Mouse (Mus musculus): ENCODE measurements at regions not wholly inside any gene's neighbourhood (a gene's known extent, or its start where the extent isn't known, plus 50 kb on each side); places are given as distances from the start of the nearest gene placed in this dataset.

- no peak overlapping the region for H3K4me3 ChIP-seq (ENCODE audit: low read length)
- WGBS, result 79% methylated on average over 13 of the region's 13 CpGs
- no peak overlapping the region for H3K9ac ChIP-seq (replicated peaks; ENCODE audit: low read length)
- no peak overlapping the region for H3K27ac ChIP-seq
- no peaks in the 10 kb centered on the region for H3K36me3 ChIP-seq (ENCODE audit: insufficient read depth, low read length)
- peak; percentile 24 for TF ChIP-seq CTCF (IDR thresholded peaks at IDR 0.05; ENCODE audit: low read depth)
- DNase-seq (ENCODE audit: low spot score) (peak; percentile 15), ATAC-seq (no peak)
- no peak overlapping the region for H3K4me2 ChIP-seq (ENCODE audit: low read depth, low read length)
- H3K27me3 ChIP-seq (ENCODE audit: insufficient read depth, low read length), result no peaks in the 10 kb centered on the region
- H3K4me1 ChIP-seq (ENCODE audit: insufficient read depth, low read length), result no peaks in the 10 kb centered on the region
- no peaks in the 10 kb centered on the region for H3K9me3 ChIP-seq (ENCODE audit: low read length)
These were observed 165.1 kb upstream of the Speer2 start for GRCm38 (mm10) chr16:70028649-70029048.

- no peak for TF ChIP-seq CTCF (IDR thresholded peaks at IDR 0.05; ENCODE audit: low read depth)
- H3K4me2 ChIP-seq (ENCODE audit: low read depth, low read length), result no peak overlapping the region
- H3K9me3 ChIP-seq (ENCODE audit: low read length), result no peaks in the 10 kb centered on the region
- H3K4me3 ChIP-seq (ENCODE audit: low read length), result no peak overlapping the region
- DNase-seq (ENCODE audit: low spot score) (no peak), ATAC-seq (no peak)
- H3K4me1 ChIP-seq (ENCODE audit: insufficient read depth, low read length), result no peaks in the 10 kb centered on the region
- H3K9ac ChIP-seq (replicated peaks; ENCODE audit: low read length), result no peak overlapping the region
- no peaks in the 10 kb centered on the region for H3K36me3 ChIP-seq (ENCODE audit: insufficient read depth, low read length)
- no peak overlapping the region for H3K27ac ChIP-seq
- H3K27me3 ChIP-seq (ENCODE audit: insufficient read depth, low read length), result no peaks in the 10 kb centered on the region
These were observed 182.0 kb upstream of the Speer2 start for GRCm38 (mm10) chr16:70045547-70045946.

GRCm38 (mm10) chr16:70046009-70046408 lies 182.5 kb upstream of the Speer2 start:
- Histone ChIP-seq H3K4me2 (ENCODE audit: low read depth, low read length) (no peak overlapping the region), H3K9ac (replicated peaks; ENCODE audit: low read length) (no peak overlapping the region), H3K27ac (no peak overlapping the region), H3K9me3 (ENCODE audit: low read length) (no peaks in the 10 kb centered on the region), H3K27me3 (ENCODE audit: insufficient read depth, low read length) (no peaks in the 10 kb centered on the region), H3K36me3 (ENCODE audit: insufficient read depth, low read length) (no peaks in the 10 kb centered on the region), H3K4me3 (ENCODE audit: low read length) (no peak overlapping the region), H3K4me1 (ENCODE audit: insufficient read depth, low read length) (no peaks in the 10 kb centered on the region)
- no peak for DNase-seq (ENCODE audit: low spot score)
- ATAC-seq, result no peak
- WGBS, result 72% methylated on average over 4 of the region's 4 CpGs
- TF ChIP-seq CTCF (IDR thresholded peaks at IDR 0.05; ENCODE audit: low read depth), result no peak

GRCm38 (mm10) chr16:70049850-70050249 lies 186.3 kb upstream of the Speer2 start:
- H3K27ac ChIP-seq, result no peak overlapping the region
- H3K27me3 ChIP-seq (ENCODE audit: insufficient read depth, low read length), result no peaks in the 10 kb centered on the region
- DNase-seq (ENCODE audit: low spot score) (no peak), ATAC-seq (no peak)
- WGBS, result 60% methylated on average over 2 of the region's 2 CpGs
- H3K36me3 ChIP-seq (ENCODE audit: insufficient read depth, low read length), result no peaks in the 10 kb centered on the region
- H3K9ac ChIP-seq (replicated peaks; ENCODE audit: low read length), result no peak overlapping the region
- no peak overlapping the region for H3K4me3 ChIP-seq (ENCODE audit: low read length)
- no peak overlapping the region for H3K4me2 ChIP-seq (ENCODE audit: low read depth, low read length)
- no peaks in the 10 kb centered on the region for H3K9me3 ChIP-seq (ENCODE audit: low read length)
- H3K4me1 ChIP-seq (ENCODE audit: insufficient read depth, low read length), result no peaks in the 10 kb centered on the region
- no peak for TF ChIP-seq CTCF (IDR thresholded peaks at IDR 0.05; ENCODE audit: low read depth)

- DNase-seq (ENCODE audit: low spot score), result no peak
- 93% methylated on average over 4 of the region's 4 CpGs for WGBS
- Histone ChIP-seq H3K36me3 (ENCODE audit: insufficient read depth, low read length) (no peaks in the 10 kb centered on the region), H3K9ac (replicated peaks; ENCODE audit: low read length) (no peak overlapping the region), H3K9me3 (ENCODE audit: low read length) (no peaks in the 10 kb centered on the region), H3K4me1 (ENCODE audit: insufficient read depth, low read length) (no peaks in the 10 kb centered on the region), H3K27ac (no peak overlapping the region), H3K27me3 (ENCODE audit: insufficient read depth, low read length) (no peaks in the 10 kb centered on the region), H3K4me2 (ENCODE audit: low read depth, low read length) (no peak overlapping the region), H3K4me3 (ENCODE audit: low read length) (no peak overlapping the region)
- TF ChIP-seq CTCF (IDR thresholded peaks at IDR 0.05; ENCODE audit: low read depth), result no peak
- no peak for ATAC-seq
These were observed 207.9 kb upstream of the Speer2 start for GRCm38 (mm10) chr16:70071471-70071870.

- no peak overlapping the region for H3K4me3 ChIP-seq (ENCODE audit: low read length)
- DNase-seq (ENCODE audit: low spot score), result no peak
- H3K36me3 ChIP-seq (ENCODE audit: insufficient read depth, low read length), result no peaks in the 10 kb centered on the region
- no peak overlapping the region for H3K9ac ChIP-seq (replicated peaks; ENCODE audit: low read length)
- no peak overlapping the region for H3K27ac ChIP-seq
- no peak for ATAC-seq
- H3K4me2 ChIP-seq (ENCODE audit: low read depth, low read length), result no peak overlapping the region
- H3K27me3 ChIP-seq (ENCODE audit: insufficient read depth, low read length), result no peaks in the 10 kb centered on the region
- no peak for TF ChIP-seq CTCF (IDR thresholded peaks at IDR 0.05; ENCODE audit: low read depth)
- no peaks in the 10 kb centered on the region for H3K9me3 ChIP-seq (ENCODE audit: low read length)
- WGBS, result 83% methylated on average over 2 of the region's 2 CpGs
- H3K4me1 ChIP-seq (ENCODE audit: insufficient read depth, low read length), result no peaks in the 10 kb centered on the region
These were observed 210.2 kb upstream of the Speer2 start for GRCm38 (mm10) chr16:70073740-70074139.

GRCm38 (mm10) chr16:70079497-70079896 lies 216.0 kb upstream of the Speer2 start:
- Histone ChIP-seq H3K4me2 (ENCODE audit: low read depth, low read length) (no peak overlapping the region), H3K27me3 (ENCODE audit: insufficient read depth, low read length) (no peaks in the 10 kb centered on the region), H3K4me3 (ENCODE audit: low read length) (no peak overlapping the region), H3K9me3 (ENCODE audit: low read length) (no peaks in the 10 kb centered on the region), H3K4me1 (ENCODE audit: insufficient read depth, low read length) (no peaks in the 10 kb centered on the region), H3K27ac (no peak overlapping the region), H3K36me3 (ENCODE audit: insufficient read depth, low read length) (no peaks in the 10 kb centered on the region), H3K9ac (replicated peaks; ENCODE audit: low read length) (no peak overlapping the region)
- DNase-seq (ENCODE audit: low spot score) (peak; percentile 13), ATAC-seq (no peak)
- no peak for TF ChIP-seq CTCF (IDR thresholded peaks at IDR 0.05; ENCODE audit: low read depth)
- 76% methylated on average over 10 of the region's 10 CpGs for WGBS

Data from hindbrain, postnatal 0 days (tissue).